Mouse (Mus musculus): ENCODE measurements around the gene Arhgef3. TPM values are rescaled to one million over a fixed set of nuclear protein-coding genes. Genes with fewer than 3 reads are reported as not detected.
A peak's percentile ranks its signal among the peaks of the same experiment; 100 is the strongest.

Gene Arhgef3
- polyA plus RNA-seq, 1 experiment from 2014 or later, result 13.9 TPM

DNA sequence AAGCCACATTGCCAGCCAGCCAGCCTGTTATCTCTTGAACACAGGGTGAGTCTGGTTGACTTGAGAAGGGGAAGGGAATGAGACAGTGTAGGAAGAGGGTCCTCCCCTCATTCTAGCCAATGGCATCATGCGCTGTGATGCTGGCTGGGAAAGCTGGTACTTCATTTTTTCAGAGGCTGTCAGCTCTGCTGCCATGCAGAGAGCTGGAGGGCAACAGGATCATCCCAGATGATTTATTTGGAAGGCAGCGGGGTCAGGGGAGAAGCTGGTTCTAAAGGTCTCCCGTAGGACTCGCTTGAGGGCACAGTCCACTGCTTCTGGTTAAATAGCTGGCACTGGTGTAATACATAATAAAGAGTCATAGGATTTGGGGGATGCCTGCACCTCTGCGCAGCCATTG, 3.8 kb downstream of the Arhgef3 start:
- WGBS, result 70% methylated on average over 5 of the region's 5 CpGs

DNA sequence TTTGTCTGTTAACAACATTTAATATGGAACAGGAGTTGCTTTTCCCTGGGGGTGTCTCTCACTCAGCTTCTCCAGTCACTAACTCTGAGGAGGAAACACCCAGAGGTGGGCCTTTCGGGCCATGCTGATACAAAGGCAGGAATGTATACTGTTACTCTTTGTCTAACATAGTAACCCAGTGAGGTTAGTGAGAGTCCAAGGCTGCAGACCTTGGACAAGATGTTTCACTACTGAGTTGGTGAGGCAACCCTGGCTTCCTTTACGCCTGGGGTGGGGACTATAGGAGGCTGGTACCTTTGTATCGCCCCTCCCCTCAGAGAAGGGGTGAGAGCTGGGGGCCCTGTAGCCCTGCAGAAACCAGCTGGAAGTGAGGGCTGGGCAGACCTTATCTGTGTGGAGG, 7.9 kb downstream of the Arhgef3 start:
- Histone ChIP-seq H3K27me3 (replicated peaks) (no peaks in the 10 kb centered on the region), H3K9ac (no peak overlapping the region), H3K36me3 (no peaks in the 10 kb centered on the region), H3K4me2 (replicated peaks) (no peak overlapping the region), H3K9me3 (no peaks in the 10 kb centered on the region), H3K4me3 (replicated peaks) (no peak overlapping the region), H3K4me1 (replicated peaks) (0 out of 2 replicates have a peak, but pooled peaks cover 4% of the 10 kb centered on the region), H3K27ac (no peak overlapping the region)
- WGBS, result 68% methylated on average over 3 of the region's 3 CpGs
- no peak for ATAC-seq

More for the DNA sequence above, 3.8 kb downstream of the Arhgef3 start:
- no peaks in the 10 kb centered on the region for H3K9me3 ChIP-seq
- 0 out of 2 replicates have a peak, but pooled peaks cover 16% of the 10 kb centered on the region for H3K4me1 ChIP-seq (replicated peaks)
- H3K27ac ChIP-seq, result no peak overlapping the region
- no peak overlapping the region for H3K9ac ChIP-seq
- no peak overlapping the region for H3K4me3 ChIP-seq (replicated peaks)
- H3K4me2 ChIP-seq (replicated peaks), result no peak overlapping the region
- 0 out of 2 replicates have a peak, but pooled peaks cover 3% of the 10 kb centered on the region for H3K27me3 ChIP-seq (replicated peaks)
- no peaks in the 10 kb centered on the region for H3K36me3 ChIP-seq
- no peak for ATAC-seq

DNA sequence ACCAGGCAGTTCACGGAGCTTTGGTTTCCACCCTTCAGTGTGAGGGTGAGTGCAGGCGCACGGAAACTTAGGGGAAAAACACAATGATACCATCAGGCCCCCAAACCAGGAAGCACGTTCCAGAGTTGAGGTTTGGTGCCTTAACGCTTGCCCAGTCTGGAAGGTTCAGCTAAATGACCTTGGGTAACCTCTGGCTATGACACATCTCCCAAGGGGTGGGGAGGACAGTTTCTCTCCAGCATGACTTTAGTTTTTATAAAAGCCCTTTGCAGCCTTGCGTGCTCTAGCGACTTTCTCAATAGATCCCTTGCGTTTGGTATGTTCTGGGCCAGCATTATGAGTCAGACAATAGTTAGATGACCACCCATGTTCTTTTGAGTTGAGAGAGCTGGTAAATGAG, 8.8 kb downstream of the Arhgef3 start:
- ATAC-seq, result no peak
- Histone ChIP-seq H3K9me3 (no peaks in the 10 kb centered on the region), H3K4me3 (replicated peaks) (no peak overlapping the region), H3K36me3 (no peaks in the 10 kb centered on the region), H3K27me3 (replicated peaks) (no peaks in the 10 kb centered on the region), H3K4me1 (replicated peaks) (0 out of 2 replicates have a peak, but pooled peaks cover 4% of the 10 kb centered on the region), H3K27ac (no peak overlapping the region), H3K4me2 (replicated peaks) (no peak overlapping the region), H3K9ac (no peak overlapping the region)
- 60% methylated on average over 8 of the region's 8 CpGs for WGBS

DNA sequence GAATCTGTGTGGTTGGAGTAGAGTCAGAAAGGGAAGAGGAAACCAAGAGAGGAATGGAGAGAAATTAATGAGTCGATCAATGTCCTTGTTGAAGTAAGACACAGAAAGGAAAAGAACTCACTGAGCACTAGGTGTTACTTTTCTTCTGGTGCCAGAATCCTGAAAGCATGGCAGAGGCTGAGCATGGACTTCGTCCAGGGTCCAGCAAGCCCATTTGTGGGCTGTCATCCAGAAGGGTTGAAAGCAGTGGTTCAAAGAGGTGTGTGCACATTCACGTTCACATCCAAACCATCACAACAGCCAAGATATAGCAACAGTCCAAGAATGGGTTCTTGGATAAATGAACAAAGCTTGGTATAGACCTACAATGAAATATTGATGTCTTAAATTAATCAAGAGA, 15.3 kb downstream of the Arhgef3 start:
- no peaks in the 10 kb centered on the region for H3K27me3 ChIP-seq (replicated peaks)
- H3K9me3 ChIP-seq, result no peaks in the 10 kb centered on the region
- no peaks in the 10 kb centered on the region for H3K4me1 ChIP-seq (replicated peaks)
- 89% methylated on average over 3 of the region's 3 CpGs for WGBS
- no peak overlapping the region for H3K27ac ChIP-seq
- ATAC-seq, result no peak
- no peaks in the 10 kb centered on the region for H3K36me3 ChIP-seq
- no peak overlapping the region for H3K4me2 ChIP-seq (replicated peaks)
- no peak overlapping the region for H3K4me3 ChIP-seq (replicated peaks)
- no peak overlapping the region for H3K9ac ChIP-seq

DNA sequence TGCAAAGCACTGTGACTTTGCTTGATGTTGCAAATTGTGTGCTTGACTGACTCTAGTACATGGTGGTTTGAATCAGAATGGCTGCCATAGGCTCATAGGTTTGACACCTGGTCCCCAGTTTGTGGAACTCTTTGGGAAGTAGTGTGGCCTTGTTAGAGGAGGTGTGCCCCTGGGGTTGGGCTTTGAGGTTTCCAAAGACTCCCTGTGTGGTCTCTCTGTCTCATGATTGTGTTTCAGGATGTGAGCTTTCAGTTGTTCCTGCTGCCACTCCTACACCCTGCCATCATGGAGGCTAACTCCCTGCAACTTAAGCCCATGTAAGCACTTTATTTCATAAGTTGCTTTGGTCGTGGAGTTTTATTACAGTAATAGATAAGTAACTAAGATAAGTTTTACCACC, 16.0 kb downstream of the Arhgef3 start:
- H3K4me3 ChIP-seq (replicated peaks), result no peak overlapping the region
- no peaks in the 10 kb centered on the region for H3K4me1 ChIP-seq (replicated peaks)
- no peak overlapping the region for H3K27ac ChIP-seq
- ATAC-seq, result no peak
- H3K36me3 ChIP-seq, result no peaks in the 10 kb centered on the region
- H3K9me3 ChIP-seq, result no peaks in the 10 kb centered on the region
- no peak overlapping the region for H3K4me2 ChIP-seq (replicated peaks)
- WGBS, result 45% methylated on average over 1 of the region's 1 CpGs
- no peak overlapping the region for H3K9ac ChIP-seq
- H3K27me3 ChIP-seq (replicated peaks), result no peaks in the 10 kb centered on the region

- ATAC-seq, result no peak
- H3K36me3 ChIP-seq, result no peaks in the 10 kb centered on the region
- 61% methylated on average over 1 of the region's 1 CpGs for WGBS
- H3K27me3 ChIP-seq (replicated peaks), result no peaks in the 10 kb centered on the region
- no peak overlapping the region for H3K27ac ChIP-seq
- H3K4me1 ChIP-seq (replicated peaks), result no peaks in the 10 kb centered on the region
- no peak overlapping the region for H3K4me2 ChIP-seq (replicated peaks)
- no peak overlapping the region for H3K9ac ChIP-seq
- no peaks in the 10 kb centered on the region for H3K9me3 ChIP-seq
- no peak overlapping the region for H3K4me3 ChIP-seq (replicated peaks)
Observed at GRCm38 (mm10) chr14:27131521-27131920, 16.8 kb downstream of the Arhgef3 start.

- Histone ChIP-seq H3K4me1 (replicated peaks) (no peaks in the 10 kb centered on the region), H3K27me3 (replicated peaks) (no peaks in the 10 kb centered on the region), H3K9ac (no peak overlapping the region), H3K36me3 (no peaks in the 10 kb centered on the region), H3K4me2 (replicated peaks) (no peak overlapping the region), H3K27ac (no peak overlapping the region), H3K9me3 (no peaks in the 10 kb centered on the region), H3K4me3 (replicated peaks) (no peak overlapping the region)
- 86% methylated on average over 9 of the region's 9 CpGs for WGBS
- no peak for ATAC-seq
Observed at GRCm38 (mm10) chr14:27138891-27139290, 24.2 kb downstream of the Arhgef3 start.

DNA sequence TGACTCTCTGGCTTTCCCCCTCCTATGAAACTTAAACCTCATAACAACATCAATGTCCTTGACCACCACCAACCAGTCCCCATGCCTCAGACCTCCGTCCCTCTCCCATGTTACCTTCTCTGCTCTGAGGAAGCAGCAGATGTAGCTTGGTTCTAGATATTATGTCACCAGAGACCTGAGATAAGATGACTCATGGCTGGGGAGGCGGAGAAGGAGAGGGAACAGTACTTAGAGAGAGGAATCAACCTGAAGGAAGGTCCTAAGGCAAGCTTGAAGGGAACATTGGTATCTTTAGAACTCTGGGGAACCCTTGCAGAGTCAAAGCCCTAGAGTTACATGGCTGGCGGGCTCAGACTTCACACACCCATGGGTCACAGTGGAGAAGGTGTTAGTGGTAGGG, 25.3 kb downstream of the Arhgef3 start:
- peaks cover 2% of the 10 kb centered on the region for H3K4me1 ChIP-seq (replicated peaks)
- ATAC-seq, result no peak
- no peak overlapping the region for H3K4me3 ChIP-seq (replicated peaks)
- no peaks in the 10 kb centered on the region for H3K9me3 ChIP-seq
- H3K9ac ChIP-seq, result no peak overlapping the region
- H3K27me3 ChIP-seq (replicated peaks), result no peaks in the 10 kb centered on the region
- no peaks in the 10 kb centered on the region for H3K36me3 ChIP-seq
- no peak overlapping the region for H3K4me2 ChIP-seq (replicated peaks)
- H3K27ac ChIP-seq, result no peak overlapping the region
- WGBS, result 80% methylated on average over 3 of the region's 3 CpGs

DNA sequence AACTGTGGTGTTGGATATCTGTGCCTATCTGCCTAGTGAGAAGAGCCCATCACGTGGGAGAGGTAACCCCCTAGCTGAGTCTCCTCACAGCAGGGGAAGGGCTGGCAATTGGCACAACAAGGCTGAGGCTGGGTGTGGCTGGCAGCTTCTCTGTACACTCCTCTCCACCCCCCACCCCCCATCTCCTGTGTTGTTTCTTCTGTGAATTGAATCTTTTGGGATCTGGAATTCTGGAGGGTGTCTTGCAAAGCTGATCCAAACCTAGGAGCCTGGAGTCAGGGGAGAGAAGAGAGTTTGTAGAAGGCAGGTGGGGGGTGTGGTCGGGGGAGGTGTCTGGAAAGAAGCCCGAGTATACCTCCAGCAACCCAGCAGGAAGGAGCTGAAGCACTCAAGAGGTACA, 26.8 kb downstream of the Arhgef3 start:
- Histone ChIP-seq H3K27ac (no peak overlapping the region), H3K4me2 (replicated peaks) (no peak overlapping the region), H3K27me3 (replicated peaks) (no peaks in the 10 kb centered on the region), H3K9ac (no peak overlapping the region), H3K4me3 (replicated peaks) (no peak overlapping the region), H3K9me3 (no peaks in the 10 kb centered on the region), H3K36me3 (no peaks in the 10 kb centered on the region), H3K4me1 (replicated peaks) (peaks cover 9% of the 10 kb centered on the region)
- no peak for ATAC-seq
- 25% methylated on average over 3 of the region's 3 CpGs for WGBS

DNA sequence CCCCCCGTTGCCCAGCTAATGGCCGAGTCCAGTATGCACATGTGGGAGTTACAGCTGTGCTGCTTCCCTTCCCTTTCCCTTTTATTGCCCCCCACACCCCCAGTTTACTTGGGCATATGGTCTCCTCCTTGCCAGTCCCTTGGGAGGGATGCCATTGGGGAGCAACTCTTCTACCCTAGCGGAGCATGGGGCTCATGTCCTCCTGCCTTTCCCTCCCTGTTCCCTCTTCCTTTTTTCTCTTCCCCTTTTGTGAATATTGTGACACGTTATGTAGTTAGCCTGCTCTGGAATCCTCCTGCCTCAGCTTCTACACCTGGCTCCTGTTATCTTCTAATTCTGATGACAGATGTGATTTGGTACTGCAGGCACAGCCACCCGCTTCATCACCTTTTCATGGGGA, 28.0 kb downstream of the Arhgef3 start:
- no peak for ATAC-seq
- Histone ChIP-seq H3K27ac (no peak overlapping the region), H3K4me1 (replicated peaks) (peaks cover 9% of the 10 kb centered on the region), H3K9me3 (no peaks in the 10 kb centered on the region), H3K36me3 (no peaks in the 10 kb centered on the region), H3K4me2 (replicated peaks) (no peak overlapping the region), H3K27me3 (replicated peaks) (no peaks in the 10 kb centered on the region), H3K9ac (no peak overlapping the region), H3K4me3 (replicated peaks) (no peak overlapping the region)
- WGBS, result 87% methylated on average over 5 of the region's 5 CpGs

- H3K9ac ChIP-seq, result no peak overlapping the region
- H3K4me1 ChIP-seq (replicated peaks), result peaks cover 9% of the 10 kb centered on the region
- peak overlapping the region; percentile 59 for H3K27ac ChIP-seq
- WGBS, result 49% methylated on average over 8 of the region's 8 CpGs
- H3K27me3 ChIP-seq (replicated peaks), result no peaks in the 10 kb centered on the region
- no peaks in the 10 kb centered on the region for H3K9me3 ChIP-seq
- no peak overlapping the region for H3K4me3 ChIP-seq (replicated peaks)
- ATAC-seq, result peak; percentile 71
- H3K36me3 ChIP-seq, result no peaks in the 10 kb centered on the region
- H3K4me2 ChIP-seq (replicated peaks), result no peak overlapping the region
Observed at GRCm38 (mm10) chr14:27145171-27146045, 30.7 kb downstream of the Arhgef3 start.

DNA sequence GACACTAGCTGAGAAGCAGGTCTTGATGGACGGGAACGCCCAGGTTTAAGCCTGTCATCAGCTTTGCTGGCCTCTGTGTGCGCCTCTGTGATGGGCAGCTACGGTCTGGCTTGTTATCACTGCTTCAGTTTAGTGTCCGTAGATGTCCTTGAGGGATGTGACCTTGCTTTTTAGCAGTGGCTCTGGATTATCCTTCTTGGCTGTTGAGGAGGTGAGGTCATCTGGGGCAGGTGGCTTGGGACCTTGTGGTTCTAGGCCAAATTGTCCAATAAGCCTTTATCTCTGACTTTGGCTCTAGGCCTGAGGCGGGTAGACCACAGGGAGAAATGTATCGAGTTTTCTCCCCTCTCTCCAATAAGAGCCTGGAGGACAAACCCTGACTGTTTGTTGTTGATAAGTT, 33.0 kb downstream of the Arhgef3 start:
- ATAC-seq, result no peak
- WGBS, result 89% methylated on average over 7 of the region's 7 CpGs

DNA sequence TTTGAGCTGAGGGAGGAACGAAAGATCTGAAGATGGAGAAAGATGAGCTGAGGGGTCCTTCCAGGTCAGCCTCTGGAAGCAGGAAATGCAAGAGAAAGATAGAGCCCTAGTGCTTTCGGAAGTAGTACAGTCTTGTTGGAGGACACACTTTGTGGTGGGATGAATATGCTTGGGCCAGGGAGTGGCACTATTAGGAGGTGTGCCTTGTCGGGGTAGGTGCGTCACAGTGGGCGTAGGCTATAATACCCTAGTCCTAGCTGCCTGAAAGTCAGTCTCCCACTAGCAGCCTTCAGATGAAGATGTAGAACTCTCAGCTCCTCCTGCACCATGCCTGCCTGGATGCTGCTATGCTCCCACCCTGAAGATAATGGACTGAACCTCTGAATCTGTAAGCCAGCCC, 34.7 kb downstream of the Arhgef3 start:
- Histone ChIP-seq H3K4me3 (replicated peaks) (no peak overlapping the region), H3K9me3 (no peaks in the 10 kb centered on the region), H3K27ac (no peak overlapping the region), H3K4me2 (replicated peaks) (no peak overlapping the region), H3K4me1 (replicated peaks) (peaks cover 19% of the 10 kb centered on the region), H3K9ac (no peak overlapping the region), H3K27me3 (replicated peaks) (no peaks in the 10 kb centered on the region), H3K36me3 (no peaks in the 10 kb centered on the region)
- WGBS, result 94% methylated on average over 5 of the region's 5 CpGs
- no peak for ATAC-seq

More for the DNA sequence above, 33.0 kb downstream of the Arhgef3 start:
- Histone ChIP-seq H3K36me3 (no peaks in the 10 kb centered on the region), H3K4me1 (replicated peaks) (peaks cover 19% of the 10 kb centered on the region), H3K4me3 (replicated peaks) (no peak overlapping the region), H3K27ac (no peak overlapping the region), H3K4me2 (replicated peaks) (no peak overlapping the region), H3K9ac (no peak overlapping the region), H3K27me3 (replicated peaks) (no peaks in the 10 kb centered on the region), H3K9me3 (no peaks in the 10 kb centered on the region)

All from intestine, embryonic 15.5 days (tissue).